In genomic region chr11:118659305-118659704, GRCm38 (mm10) we compare ENCODE assay signal across 9 mouse cellular contexts.
DNase-seq lines count a peak whose midpoint lies in the region; ATAC-seq and TF ChIP-seq lines count a peak whose summit lies in the region.
"Had no signal": no experiment of that assay in that cellular context is flagged by ENCODE, and none has a peak within 500 bp of the region (broad histone marks: within the 10 kb centered on the region; RNA-seq: fewer than 3 reads in every experiment).

No protein-coding gene starts in this region.

- no peak overlapping the region for H3K27ac ChIP-seq in lung, embryonic 14.5 days (ENCODE audit: low read depth)
- peak overlapping the region; percentile 55 for H3K27ac ChIP-seq in hindbrain, embryonic 13.5 days
- H3K27ac ChIP-seq: stomach, embryonic 15.5 days had no signal

- no peaks in the 10 kb centered on the region for H3K4me1 ChIP-seq in lung, embryonic 14.5 days (ENCODE audit: insufficient read depth)
- H3K4me1 ChIP-seq in hindbrain, embryonic 13.5 days (replicated peaks), result peaks cover 80% of the 10 kb centered on the region
- H3K4me1 ChIP-seq: stomach, embryonic 15.5 days had no signal

- TF ChIP-seq CTCF in lung, embryonic 14.5 days (IDR thresholded peaks at IDR 0.05; ENCODE audit: low read depth), result peak; percentile 81

- no peaks in the 10 kb centered on the region for H3K27me3 ChIP-seq in lung, embryonic 14.5 days (ENCODE audit: insufficient read depth, low read length)
- H3K27me3 ChIP-seq in hindbrain, embryonic 13.5 days, result no peaks in the 10 kb centered on the region
- H3K27me3 ChIP-seq: stomach, embryonic 15.5 days had no signal

- H3K4me2 ChIP-seq in lung, embryonic 14.5 days, result no peak overlapping the region
- H3K4me2 ChIP-seq in hindbrain, embryonic 13.5 days, result no peak overlapping the region
- H3K4me2 ChIP-seq: stomach, embryonic 15.5 days had no signal

- ATAC-seq in lung, embryonic 14.5 days (ENCODE audit: insufficient read depth), result peak; percentile 63; the same call in 1 of the 2 replicates
- ATAC-seq in hindbrain, embryonic 13.5 days (ENCODE audit: low FRiP score), result no peak
- ATAC-seq in frontal cortex, adult (ENCODE audit: low TSS enrichment), result no peak

- 11% methylated on average over 10 of the region's 10 CpGs for WGBS in lung, embryonic 14.5 days
- 18% methylated on average over 10 of the region's 10 CpGs for WGBS in hindbrain, embryonic 13.5 days

- H3K9ac ChIP-seq in lung, embryonic 14.5 days, result no peak overlapping the region
- H3K9ac ChIP-seq in hindbrain, embryonic 13.5 days, result no peak overlapping the region; the same call in 1 of the 2 replicates
- H3K9ac ChIP-seq: stomach, embryonic 15.5 days had no signal

- DNase-seq in adrenal gland, postnatal 14 days, result peak; percentile 40
- no peak for DNase-seq in adrenal gland, postnatal 4 days (ENCODE audit: low spot score in 2 of 2)
- DNase-seq in lung, embryonic 14.5 days, result peak; percentile 95
- no peak for DNase-seq in lung, postnatal 36 days
- peak; percentile 6 for DNase-seq in skeletal muscle tissue, adult 2 months (ENCODE audit: low read depth, low spot score)
- no peak for DNase-seq in frontal cortex, postnatal 25 days (ENCODE audit: low spot score in 2 of 2)

- H3K4me3 ChIP-seq in lung, embryonic 14.5 days (ENCODE audit: low read depth, low read length), result no peak overlapping the region
- H3K4me3 ChIP-seq in hindbrain, embryonic 13.5 days, result no peak overlapping the region
- H3K4me3 ChIP-seq: stomach, embryonic 15.5 days had no signal

- H3K9me3 ChIP-seq in lung, embryonic 14.5 days (ENCODE audit: low read depth, low read length), result no peaks in the 10 kb centered on the region
- H3K9me3 ChIP-seq in hindbrain, embryonic 13.5 days, result no peaks in the 10 kb centered on the region
- H3K9me3 ChIP-seq: stomach, embryonic 15.5 days had no signal

- H3K36me3 ChIP-seq in lung, embryonic 14.5 days (ENCODE audit: insufficient read depth), result no peaks in the 10 kb centered on the region
- H3K36me3 ChIP-seq in hindbrain, embryonic 13.5 days, result no peaks in the 10 kb centered on the region
- H3K36me3 ChIP-seq: stomach, embryonic 15.5 days had no signal

Comparison
In these comparisons a context has a peak if more than half of its experiments do, and no peak if none do; other contexts are left out.
1. DNase-seq: peak in adrenal gland, postnatal 14 days (single experiment), lung, embryonic 14.5 days (single experiment) and skeletal muscle tissue, adult 2 months (single experiment); none in adrenal gland, postnatal 4 days (0 of 2), lung, postnatal 36 days (single experiment) and frontal cortex, postnatal 25 days (0 of 2).